Mouse (Mus musculus): ENCODE data around the gene Edem2.
"Not testable (repeated sequence)": the region's sequence is repeated elsewhere in the genome, so short reads cannot be mapped to it uniquely, and the experiment has no call there.

The Edem2 gene

GRCm38 (mm10) chr2:155736936-155737335, 7.7 kb upstream of the Edem2 start:
- no peak for DNase-seq (ENCODE audit: inconsistent ontology term)

GRCm38 (mm10) chr2:155735766-155736165, 6.5 kb upstream of the Edem2 start, which contains the start of gene Gm17581:
Gene Gm17581 (minus strand): TSS chr2:155735866.
- not testable (repeated sequence) for DNase-seq (ENCODE audit: inconsistent ontology term)

GRCm38 (mm10) chr2:155735080-155735479, 5.8 kb upstream of the Edem2 start:
- DNase-seq (ENCODE audit: inconsistent ontology term) = no peak

GRCm38 (mm10) chr2:155728742-155729141, 533 bp downstream of the Edem2 start:
- DNase-seq (ENCODE audit: inconsistent ontology term) = no peak

GRCm38 (mm10) chr2:155727764-155728395, 1.4 kb downstream of the Edem2 start:
- DNase-seq (ENCODE audit: inconsistent ontology term) = no peak

GRCm38 (mm10) chr2:155726302-155726701, 3.0 kb downstream of the Edem2 start:
- DNase-seq (ENCODE audit: inconsistent ontology term) = no peak

GRCm38 (mm10) chr2:155724526-155724925, 4.7 kb downstream of the Edem2 start:
- DNase-seq (ENCODE audit: inconsistent ontology term) = no peak

GRCm38 (mm10) chr2:155724036-155724435, 5.2 kb downstream of the Edem2 start:
- DNase-seq (ENCODE audit: inconsistent ontology term) = no peak

- DNase-seq (ENCODE audit: inconsistent ontology term) = no peak
Observed at GRCm38 (mm10) chr2:155720585-155720984, 8.7 kb downstream of the Edem2 start.

GRCm38 (mm10) chr2:155717082-155717990, 11.9 kb downstream of the Edem2 start:
- no peak for DNase-seq (ENCODE audit: inconsistent ontology term)

GRCm38 (mm10) chr2:155710557-155710956, 18.7 kb downstream of the Edem2 start:
- DNase-seq (ENCODE audit: inconsistent ontology term) = no peak

- DNase-seq (ENCODE audit: inconsistent ontology term) = peak; percentile 65
Observed at GRCm38 (mm10) chr2:155707251-155707650, 22.0 kb downstream of the Edem2 start.

- no peak for DNase-seq (ENCODE audit: inconsistent ontology term)
Observed at GRCm38 (mm10) chr2:155703630-155704029, 25.6 kb downstream of the Edem2 start.

- DNase-seq (ENCODE audit: inconsistent ontology term) = no peak
Observed at GRCm38 (mm10) chr2:155701399-155701919, 27.8 kb downstream of the Edem2 start.

- DNase-seq (ENCODE audit: inconsistent ontology term) = not testable (repeated sequence)
Observed at GRCm38 (mm10) chr2:155698443-155698842, 30.8 kb downstream of the Edem2 start.

GRCm38 (mm10) chr2:155696851-155697250, 32.4 kb downstream of the Edem2 start:
- DNase-seq (ENCODE audit: inconsistent ontology term) = no peak

- peak; percentile 83 for DNase-seq (ENCODE audit: inconsistent ontology term)
Observed at GRCm38 (mm10) chr2:155696091-155696558, 33.1 kb downstream of the Edem2 start.

- no peak for DNase-seq (ENCODE audit: inconsistent ontology term)
Observed at GRCm38 (mm10) chr2:155695316-155695715, 34.0 kb downstream of the Edem2 start.

GRCm38 (mm10) chr2:155694564-155694963, 34.7 kb downstream of the Edem2 start:
- no peak for DNase-seq (ENCODE audit: inconsistent ontology term)

GRCm38 (mm10) chr2:155693136-155693535, 36.1 kb downstream of the Edem2 start:
- peak; percentile 74 for DNase-seq (ENCODE audit: inconsistent ontology term)

- peak; percentile 96 for DNase-seq (ENCODE audit: inconsistent ontology term)
Observed at GRCm38 (mm10) chr2:155691723-155692493, 37.4 kb downstream of the Edem2 start, which contains the start of gene Trpc4ap. Gene Trpc4ap (minus strand): TSS chr2:155692384.

GRCm38 (mm10) chr2:155691336-155691722, 37.9 kb downstream of the Edem2 start:
- DNase-seq (ENCODE audit: inconsistent ontology term) = peak; percentile 35

Data from Muller cell, postnatal 12 days (primary cell).